Mouse (Mus musculus): Measurements from ENCODE around the gene Calhm5. TPM values are rescaled to one million over a fixed set of nuclear protein-coding genes. Genes with fewer than 3 reads are reported as not detected.

Gene Calhm5
- polyA plus RNA-seq, 1 experiment from 2014 or later: 1.1 TPM

GRCm38 (mm10) chr10:34066591-34066990, 29.7 kb downstream of the Calhm5 start:
- no peaks in the 10 kb centered on the region for H3K36me3 ChIP-seq (ENCODE audit: control insufficient read depth, insufficient read depth)
- H3K4me3 ChIP-seq (ENCODE audit: low read depth, low read length): no peak overlapping the region
- no peak for ATAC-seq
- WGBS: 40% methylated on average over 3 of the region's 3 CpGs
- H3K4me1 ChIP-seq (replicated peaks; ENCODE audit: control insufficient read depth, insufficient read depth, low read length): no peaks in the 10 kb centered on the region
- TF ChIP-seq CTCF (IDR thresholded peaks at IDR 0.05; ENCODE audit: low read depth): no peak
- no peak overlapping the region for H3K4me2 ChIP-seq (replicated peaks; ENCODE audit: low read depth)
- no peaks in the 10 kb centered on the region for H3K9me3 ChIP-seq (ENCODE audit: control insufficient read depth)
- no peaks in the 10 kb centered on the region for H3K27me3 ChIP-seq (replicated peaks; ENCODE audit: control insufficient read depth, insufficient read depth, low read length)
- no peak overlapping the region for H3K27ac ChIP-seq (ENCODE audit: low read depth, low read length)
- no peak overlapping the region for H3K9ac ChIP-seq (ENCODE audit: low read depth, low read length)

- no peak overlapping the region for H3K4me3 ChIP-seq (ENCODE audit: low read depth, low read length)
- H3K9ac ChIP-seq (ENCODE audit: low read depth, low read length): no peak overlapping the region
- 77% methylated on average over 2 of the region's 2 CpGs for WGBS
- H3K36me3 ChIP-seq (ENCODE audit: control insufficient read depth, insufficient read depth): no peaks in the 10 kb centered on the region
- no peak for ATAC-seq
- H3K9me3 ChIP-seq (ENCODE audit: control insufficient read depth): no peaks in the 10 kb centered on the region
- no peaks in the 10 kb centered on the region for H3K27me3 ChIP-seq (replicated peaks; ENCODE audit: control insufficient read depth, insufficient read depth, low read length)
- H3K27ac ChIP-seq (ENCODE audit: low read depth, low read length): no peak overlapping the region
- TF ChIP-seq CTCF (IDR thresholded peaks at IDR 0.05; ENCODE audit: low read depth): 0 out of 2 replicates have a peak, but pooled peaks have one; percentile 6
- H3K4me2 ChIP-seq (replicated peaks; ENCODE audit: low read depth): no peak overlapping the region
- no peaks in the 10 kb centered on the region for H3K4me1 ChIP-seq (replicated peaks; ENCODE audit: control insufficient read depth, insufficient read depth, low read length)
Observed at GRCm38 (mm10) chr10:34053987-34054386, 42.3 kb downstream of the Calhm5 start.

DNA sequence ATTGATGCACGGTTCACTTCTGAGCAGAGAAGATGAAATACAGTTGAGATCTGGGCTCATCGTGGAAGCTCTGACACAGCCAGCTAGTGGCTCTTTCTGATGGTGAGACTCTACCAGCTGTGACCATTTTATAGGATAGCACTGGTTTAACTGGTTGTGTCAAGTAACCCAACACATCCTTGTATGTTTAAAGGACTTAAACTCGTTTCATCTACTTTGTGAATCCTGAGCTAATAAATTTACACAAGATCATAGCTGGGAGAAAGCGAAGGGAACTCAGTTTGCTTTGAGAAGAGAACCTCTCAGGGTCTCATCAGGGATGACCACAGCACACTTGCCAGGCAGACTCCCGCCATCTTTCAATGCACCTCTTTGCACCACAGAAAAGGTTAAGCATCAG, 52.1 kb downstream of the Calhm5 start, which contains the start of gene Calhm4:
Gene Calhm4 (minus strand): TSS at position 101 of the 400 bp plus-strand sequence.
- no peak within 1 kb of the TSS for H3K4me2 ChIP-seq (replicated peaks; ENCODE audit: low read depth)
- no peaks in the 10 kb centered on the region for H3K36me3 ChIP-seq (ENCODE audit: control insufficient read depth, insufficient read depth)
- no peak within 1 kb of the TSS for H3K4me3 ChIP-seq (ENCODE audit: low read depth, low read length)
- ATAC-seq: no peak
- no peaks in the 10 kb centered on the region for H3K4me1 ChIP-seq (replicated peaks; ENCODE audit: control insufficient read depth, insufficient read depth, low read length)
- H3K9ac ChIP-seq (ENCODE audit: low read depth, low read length): no peak within 1 kb of the TSS
- H3K9me3 ChIP-seq (ENCODE audit: control insufficient read depth): no peaks in the 10 kb centered on the region
- H3K27me3 ChIP-seq (replicated peaks; ENCODE audit: control insufficient read depth, insufficient read depth, low read length): no peaks in the 10 kb centered on the region
- H3K27ac ChIP-seq (ENCODE audit: low read depth, low read length): no peak within 1 kb of the TSS
- TF ChIP-seq CTCF (IDR thresholded peaks at IDR 0.05; ENCODE audit: low read depth): no peak
- WGBS: 75% methylated on average over 5 of the region's 5 CpGs

Other genes with a start within 250 kb of the Calhm5 start
- gene Sult3a1, start 238.8 kb downstream of the Calhm5 start, polyA plus RNA-seq (2015; fragmentation: Nextera tagmentation; extraction: Ambion mirVana): not detected in 2 replicates
- 0.66 and 0.67 TPM in 2 replicates for gene Rsph4a, start 191.4 kb downstream of the Calhm5 start, polyA plus RNA-seq (2015; fragmentation: Nextera tagmentation; extraction: Ambion mirVana)
- 10.6 and 11.4 TPM in 2 replicates for gene Zup1, start 145.2 kb downstream of the Calhm5 start, polyA plus RNA-seq (2015; fragmentation: Nextera tagmentation; extraction: Ambion mirVana)
- gene Rwdd1, start 76.9 kb downstream of the Calhm5 start, polyA plus RNA-seq (2015; fragmentation: Nextera tagmentation; extraction: Ambion mirVana): 92.5 TPM in 2 replicates
- not detected in 2 replicates for gene Trappc3l, start 58.9 kb downstream of the Calhm5 start, polyA plus RNA-seq (2015; fragmentation: Nextera tagmentation; extraction: Ambion mirVana)
- gene Calhm4, start 52.2 kb downstream of the Calhm5 start, polyA plus RNA-seq (2015; fragmentation: Nextera tagmentation; extraction: Ambion mirVana): not detected in 2 replicates
- gene Calhm6, start 31.5 kb upstream of the Calhm5 start, polyA plus RNA-seq (2015; fragmentation: Nextera tagmentation; extraction: Ambion mirVana): 2.4 and 2.6 TPM in 2 replicates
- gene Dse, start 111.2 kb upstream of the Calhm5 start, polyA plus RNA-seq (2015; fragmentation: Nextera tagmentation; extraction: Ambion mirVana): 5.8 and 6.3 TPM in 2 replicates
- 45.7 and 48.3 TPM in 2 replicates for gene Tspyl1, start 185.7 kb upstream of the Calhm5 start, polyA plus RNA-seq (2015; fragmentation: Nextera tagmentation; extraction: Ambion mirVana)
- gene Tspyl4, start 200.9 kb upstream of the Calhm5 start, polyA plus RNA-seq (2015; fragmentation: Nextera tagmentation; extraction: Ambion mirVana): 9.3 and 9.4 TPM in 2 replicates